Mouse (Mus musculus) ES-E14 (cell line): ENCODE results near the gene Sft2d2.

Experiments
- MAFK ChIP-seq: IDR thresholded peaks from 2 replicates; pipeline ENCODE4 v1.6.1; 2014; ENCODE audit warnings: mild to moderate bottlenecking, low read depth, low read length, inconsistent platforms; ENCODE audit not compliant: insufficient read depth
- ZNF384 ChIP-seq: IDR thresholded peaks from 2 replicates; pipeline ENCODE4 v1.6.1; 2012; ENCODE audit warnings: low read depth, low read length, inconsistent platforms

DNA sequence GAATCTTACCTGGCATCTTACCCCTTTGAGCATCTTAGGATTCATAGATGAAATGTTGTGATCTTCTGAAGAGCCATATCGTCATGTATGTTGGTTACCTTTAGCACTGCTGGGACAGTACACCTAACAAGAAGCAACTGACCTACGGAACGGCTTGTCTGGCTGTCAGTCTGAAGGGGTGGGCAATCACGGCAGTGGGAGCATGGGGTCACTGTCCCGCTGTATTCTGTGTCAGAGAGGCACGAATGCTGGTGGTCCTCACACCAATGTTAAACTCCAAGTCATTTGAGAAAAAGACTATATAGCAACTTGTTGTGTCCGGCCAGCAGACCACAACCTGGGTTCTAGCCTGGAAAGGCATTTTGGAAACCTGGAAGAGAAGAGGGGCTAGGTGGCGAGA is 23.0 kb downstream of the Sft2d2 start:
- TF ChIP-seq ZNF384 = no peak
- no peak for TF ChIP-seq MAFK
